Mouse (Mus musculus) midbrain, embryonic 11.5 days (tissue): ENCODE measurements around the gene Trim2. TPM values are rescaled to one million over a fixed set of nuclear protein-coding genes. Genes with fewer than 3 reads are reported as not detected.

Experiments
- ATAC-seq: fragments of 200-750 bp; cut with Nextera tagmentation; 2 replicates; pipeline ENCODE4 v1.8.0; 2017; ENCODE audit warnings: moderate TSS enrichment, moderate library complexity; ENCODE audit not compliant: low FRiP score
- DNase-seq: peaks from one replicate; pipeline ENCODE4 v3.0.0; 2015; ENCODE audit warnings: low spot score; ENCODE audit errors: missing footprints
- H3K27ac ChIP-seq: fragments of 300-500 bp; sonication (generic); 2 replicates; pipeline ENCODE4 v1.5.1; 2014; ENCODE audit warnings: low read depth, low read length
- H3K27me3 ChIP-seq: fragments of 300-500 bp; sonication (generic); 2 replicates; pipeline ENCODE4 v1.6.1; 2014; ENCODE audit warnings: mild to moderate bottlenecking, low read length, moderate library complexity, mixed read lengths; ENCODE audit not compliant: control insufficient read depth, insufficient read depth
- H3K36me3 ChIP-seq: fragments of 300-500 bp; sonication (generic); 2 replicates; pipeline ENCODE4 v1.6.1; 2014; ENCODE audit warnings: mild to moderate bottlenecking, low read length, moderate library complexity, mixed read lengths; ENCODE audit not compliant: control insufficient read depth, insufficient read depth
- H3K4me1 ChIP-seq: fragments of 300-500 bp; sonication (generic); 2 replicates; pipeline ENCODE4 v1.6.1; 2014; ENCODE audit warnings: low read length; ENCODE audit not compliant: control insufficient read depth, insufficient read depth
- H3K4me2 ChIP-seq: fragments of 300-500 bp; sonication (generic); 2 replicates; pipeline ENCODE4 v1.6.1; 2014; ENCODE audit warnings: mild to moderate bottlenecking, moderate library complexity
- H3K4me3 ChIP-seq: fragments of 300-500 bp; sonication (generic); 2 replicates; pipeline ENCODE4 v1.5.1; 2014; ENCODE audit warnings: low read depth, low read length
- H3K9ac ChIP-seq: fragments of 300-500 bp; sonication (generic); 2 replicates; pipeline ENCODE4 v1.6.1; 2014; ENCODE audit warnings: low read length
- H3K9me3 ChIP-seq: fragments of 300-500 bp; sonication (generic); 2 replicates; pipeline ENCODE4 v1.6.1; 2016; ENCODE audit warnings: low read length; ENCODE audit not compliant: control insufficient read depth
- WGBS: fragments of 180-500 bp; shearing (Covaris S2); extraction: QIAGEN DNeasy Blood & Tissue Kit; methylation state at CpG from one replicate; pipeline ENCODE4 v1.1.7; 2014; 5-methylcytosine and 5-hydroxymethylcytosine counted together
- polyA plus RNA-seq: library from polyadenylated mRNA; unstranded; fragments of >200 nt; fragmentation: Nextera tagmentation; extraction: Ambion mirVana; gene quantifications from 2 replicates; pipeline ENCODE4 v1.2.1, GENCODE M21; 2014

Trim2 gene
- polyA plus RNA-seq, 1 experiment from 2014 or later = 128 TPM

DNA sequence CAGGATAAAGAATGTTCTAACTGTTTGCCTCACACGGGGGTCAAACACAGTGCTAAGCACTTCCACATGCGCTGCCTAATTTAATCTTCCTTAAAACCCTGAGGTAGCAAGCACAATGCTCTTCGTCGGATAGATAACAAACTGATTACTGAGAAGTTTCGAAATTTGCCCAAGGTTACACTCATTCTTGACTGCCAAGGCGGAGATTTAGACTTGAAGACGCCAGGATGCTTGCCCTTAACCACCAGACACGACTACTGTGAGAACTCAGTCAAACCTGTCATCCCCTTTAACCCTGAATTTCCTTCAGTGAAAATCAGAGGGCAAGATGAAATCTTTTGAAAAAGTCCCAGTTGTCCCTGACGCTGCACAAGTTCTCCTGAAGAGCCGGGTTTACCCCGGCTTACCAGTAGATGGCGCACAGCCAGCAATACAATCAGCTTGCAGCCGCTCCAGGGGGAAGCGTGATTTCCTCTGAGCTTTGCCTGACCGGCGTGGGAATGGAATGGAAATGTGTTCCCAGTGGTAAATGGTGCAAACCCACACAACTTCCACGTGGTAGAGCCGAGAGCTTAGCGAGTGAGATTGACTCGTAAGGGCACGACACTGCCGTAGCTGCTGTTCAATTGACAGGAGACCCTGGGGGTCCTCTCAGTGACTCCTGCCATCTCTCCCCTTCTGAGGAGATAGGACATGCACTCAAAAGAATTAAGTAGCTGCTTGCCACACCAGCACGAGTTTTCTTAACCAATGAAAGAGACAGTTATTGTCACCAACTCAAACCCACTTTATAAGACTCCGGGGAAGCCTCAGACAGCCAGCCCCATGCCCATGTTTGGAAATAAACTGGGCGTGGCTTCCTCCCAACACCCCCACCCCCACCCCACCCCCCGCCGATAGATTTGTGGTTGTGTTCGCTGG lies 38.3 kb upstream of the Trim2 start:
- DNase-seq (peak; percentile 98), ATAC-seq (peak; percentile 58)
- Histone ChIP-seq H3K27ac (no peak overlapping the region), H3K27me3 (0 out of 2 replicates have a peak, but pooled peaks cover 3% of the 10 kb centered on the region), H3K4me3 (peak overlapping the region; percentile 32), H3K9me3 (no peaks in the 10 kb centered on the region), H3K9ac (peak overlapping the region; percentile 42; the same call in 1 of the 2 replicates), H3K4me1 (peaks cover 13% of the 10 kb centered on the region), H3K36me3 (no peaks in the 10 kb centered on the region), H3K4me2 (peak overlapping the region; percentile 56)
- WGBS = 13% methylated on average over 28 of the region's 28 CpGs

DNA sequence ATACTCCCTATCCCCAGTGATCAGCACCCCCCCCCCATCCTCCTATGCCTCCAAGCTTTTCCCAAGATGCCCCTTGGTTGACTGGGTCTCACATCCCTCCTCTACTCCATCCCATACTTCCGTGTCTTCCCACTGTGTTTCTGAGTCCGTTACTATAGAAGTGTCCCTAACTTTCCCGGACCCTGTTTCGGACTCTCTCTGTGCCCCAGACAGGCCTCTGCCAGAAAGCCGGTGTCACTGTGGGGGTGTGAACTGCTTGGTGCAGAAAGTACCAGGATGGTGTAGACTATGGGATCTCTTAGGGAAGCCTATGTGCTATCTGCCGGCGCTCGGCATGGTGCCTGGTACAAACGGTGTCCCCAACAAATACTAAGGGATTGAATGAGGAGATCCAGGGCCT lies 36.4 kb upstream of the Trim2 start:
- no peak overlapping the region for H3K27ac ChIP-seq
- 0 out of 2 replicates have a peak, but pooled peaks cover 3% of the 10 kb centered on the region for H3K27me3 ChIP-seq
- ATAC-seq (no peak), DNase-seq (peak; percentile 54)
- no peak overlapping the region for H3K4me2 ChIP-seq
- H3K36me3 ChIP-seq = no peaks in the 10 kb centered on the region
- no peak overlapping the region for H3K9ac ChIP-seq
- no peak overlapping the region for H3K4me3 ChIP-seq
- 90% methylated on average over 9 of the region's 9 CpGs for WGBS
- H3K4me1 ChIP-seq = peaks cover 13% of the 10 kb centered on the region
- H3K9me3 ChIP-seq = no peaks in the 10 kb centered on the region

DNA sequence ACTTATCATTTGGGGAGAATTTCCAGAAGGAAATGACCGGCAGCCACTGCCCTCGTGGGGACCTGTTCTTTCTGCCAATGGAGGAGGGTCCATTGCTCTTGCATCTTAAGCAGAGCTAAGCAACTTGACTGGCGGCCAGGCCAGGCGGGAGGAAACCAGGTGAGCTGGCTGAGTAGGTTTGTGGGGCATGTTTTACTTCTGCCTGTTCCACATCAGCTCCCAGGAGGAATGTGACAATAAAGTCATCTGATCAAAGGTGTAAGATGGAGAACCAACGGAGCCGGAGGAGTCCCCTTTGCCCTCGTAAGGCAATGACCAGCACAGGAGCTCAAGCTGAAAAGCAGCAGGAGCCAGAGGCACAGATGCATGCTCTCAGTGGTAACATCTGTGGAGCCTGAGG lies 35.1 kb upstream of the Trim2 start:
- ATAC-seq (no peak), DNase-seq (peak; percentile 75)
- Histone ChIP-seq H3K4me2 (no peak overlapping the region), H3K27ac (no peak overlapping the region), H3K36me3 (no peaks in the 10 kb centered on the region), H3K9ac (no peak overlapping the region), H3K27me3 (0 out of 2 replicates have a peak, but pooled peaks cover 3% of the 10 kb centered on the region), H3K4me1 (peaks cover 13% of the 10 kb centered on the region), H3K9me3 (no peaks in the 10 kb centered on the region), H3K4me3 (no peak overlapping the region)
- 69% methylated on average over 7 of the region's 7 CpGs for WGBS

DNA sequence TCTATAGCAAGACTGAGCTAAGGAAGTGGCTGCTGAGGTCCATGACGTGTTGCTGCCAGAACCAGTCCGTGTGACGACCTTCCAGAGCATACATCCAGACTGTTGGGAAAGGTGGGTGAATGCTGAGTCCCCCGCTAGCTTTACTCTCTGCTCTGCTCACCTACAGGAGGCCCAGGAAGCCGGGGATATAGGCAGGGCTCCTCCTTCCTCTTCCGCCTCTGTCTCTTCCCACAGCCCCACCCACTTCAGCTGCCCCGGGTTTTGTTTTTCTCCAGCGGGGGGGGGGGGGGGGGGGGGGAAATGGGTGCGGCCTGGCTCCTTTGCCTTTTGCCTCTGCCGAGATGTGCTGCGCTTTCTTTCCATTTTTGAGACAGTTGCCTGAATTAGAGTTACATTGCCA lies 30.9 kb upstream of the Trim2 start:
- no peak overlapping the region for H3K9ac ChIP-seq
- H3K27me3 ChIP-seq = peaks cover 7% of the 10 kb centered on the region; the same call in 1 of the 2 replicates
- H3K36me3 ChIP-seq = no peaks in the 10 kb centered on the region
- H3K4me2 ChIP-seq = no peak overlapping the region
- ATAC-seq (no peak), DNase-seq (no peak)
- H3K4me3 ChIP-seq = no peak overlapping the region
- H3K4me1 ChIP-seq = peaks cover 9% of the 10 kb centered on the region; the same call in 1 of the 2 replicates
- 44% methylated on average over 11 of the region's 11 CpGs for WGBS
- H3K27ac ChIP-seq = no peak overlapping the region
- H3K9me3 ChIP-seq = no peaks in the 10 kb centered on the region

DNA sequence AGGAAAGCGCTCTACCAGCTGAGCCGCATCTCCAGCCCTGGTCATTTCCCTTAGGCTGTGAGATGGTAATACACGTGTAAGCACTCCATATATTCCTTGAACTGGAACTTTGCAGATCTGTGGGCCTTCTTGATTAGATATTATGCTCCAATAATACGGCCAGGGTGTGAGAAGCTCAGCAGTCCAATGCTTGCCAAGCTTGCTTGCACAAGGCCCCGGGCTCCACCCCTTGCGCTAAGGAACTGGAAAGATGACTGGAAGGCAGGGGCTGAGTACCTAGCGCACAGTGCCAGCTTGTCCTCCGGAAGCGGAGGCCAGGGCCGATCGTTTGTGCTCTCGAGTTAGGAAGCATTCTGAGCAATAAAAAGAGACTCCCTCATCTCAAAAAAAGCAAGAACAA lies 29.7 kb upstream of the Trim2 start:
- Histone ChIP-seq H3K9me3 (no peaks in the 10 kb centered on the region), H3K36me3 (no peaks in the 10 kb centered on the region), H3K4me3 (no peak overlapping the region), H3K4me2 (no peak overlapping the region), H3K4me1 (peaks cover 6% of the 10 kb centered on the region; the same call in 1 of the 2 replicates), H3K27me3 (peaks cover 7% of the 10 kb centered on the region; the same call in 1 of the 2 replicates), H3K27ac (no peak overlapping the region), H3K9ac (no peak overlapping the region)
- 94% methylated on average over 12 of the region's 12 CpGs for WGBS
- ATAC-seq (no peak), DNase-seq (peak; percentile 81)

DNA sequence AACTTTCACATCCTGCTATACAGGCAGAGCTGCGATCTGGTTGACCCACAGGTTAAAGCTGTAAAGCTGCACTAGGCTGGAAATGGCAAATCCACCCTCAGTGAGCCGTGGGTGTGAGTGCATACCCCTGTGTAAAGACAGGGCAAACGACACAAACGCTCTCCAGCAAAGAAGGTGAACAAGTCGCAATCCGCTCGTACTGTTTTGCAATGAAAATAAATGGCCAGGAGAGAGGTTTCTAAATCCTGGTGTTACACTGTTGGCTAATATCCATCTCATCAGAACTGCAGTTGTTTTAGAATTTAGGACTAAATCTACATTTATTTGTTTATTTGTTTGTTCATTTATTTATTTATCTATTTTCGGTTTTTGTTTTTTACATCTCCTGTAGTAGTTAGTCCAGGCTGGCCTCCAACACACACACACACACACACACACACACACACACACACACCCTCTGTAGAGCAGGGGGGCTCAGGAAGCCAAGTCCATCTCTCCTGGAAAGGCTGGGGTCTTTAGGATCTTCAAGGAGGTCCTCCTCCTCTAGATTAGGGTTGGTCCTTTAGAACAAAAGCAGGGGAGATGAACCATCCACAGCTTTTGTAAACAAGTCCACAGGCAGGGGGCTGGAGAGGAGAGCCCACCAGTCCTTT lies 28.9 kb upstream of the Trim2 start:
- ATAC-seq = 0 out of 2 replicates have a peak, but pooled peaks have one; percentile 26

DNA sequence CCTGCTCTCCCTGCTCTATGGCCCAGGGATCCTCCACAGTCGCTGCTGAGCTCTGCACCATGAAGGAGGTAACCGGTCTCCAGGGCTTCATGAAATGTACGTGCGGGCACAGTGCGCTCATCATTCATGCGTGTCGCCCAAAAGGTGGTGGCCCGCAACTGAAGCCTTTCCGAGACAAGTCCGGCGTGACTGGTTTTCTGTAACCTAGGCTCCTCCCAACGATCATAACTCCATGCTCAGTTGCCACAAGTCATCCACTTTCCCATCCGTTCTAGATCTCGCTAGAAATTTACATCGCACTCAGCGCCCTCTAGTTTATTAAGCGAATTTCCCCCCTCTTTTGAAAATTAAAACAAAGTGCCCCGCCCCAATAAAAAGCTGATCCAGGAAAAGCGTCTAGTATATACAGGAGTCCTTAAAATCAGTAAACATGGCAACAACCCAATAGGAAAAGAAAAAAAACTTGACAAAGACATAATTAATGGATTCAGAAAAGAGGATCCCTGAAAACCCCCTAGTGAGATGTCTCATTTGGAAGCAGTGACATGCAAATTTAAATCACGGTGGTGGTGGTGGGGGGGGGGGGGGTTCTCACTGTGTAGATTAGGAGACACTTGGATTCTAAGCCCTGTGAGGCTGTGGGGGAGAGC lies 28.2 kb upstream of the Trim2 start:
- peaks cover 7% of the 10 kb centered on the region; the same call in 1 of the 2 replicates for H3K27me3 ChIP-seq
- no peak for ATAC-seq
- DNase-seq = peak; percentile 91
- H3K9ac ChIP-seq = peak overlapping the region; percentile 12; the same call in 1 of the 2 replicates
- WGBS = 7% methylated on average over 20 of the region's 20 CpGs
- H3K4me1 ChIP-seq = peaks cover 6% of the 10 kb centered on the region; the same call in 1 of the 2 replicates
- H3K27ac ChIP-seq = no peak overlapping the region
- H3K4me2 ChIP-seq = peak overlapping the region; percentile 29
- H3K9me3 ChIP-seq = no peaks in the 10 kb centered on the region
- H3K4me3 ChIP-seq = peak overlapping the region; percentile 1; the same call in 1 of the 2 replicates
- no peaks in the 10 kb centered on the region for H3K36me3 ChIP-seq

More for the DNA sequence above, 28.9 kb upstream of the Trim2 start:
- H3K9ac ChIP-seq = peak overlapping the region; percentile 12; the same call in 1 of the 2 replicates
- peaks cover 6% of the 10 kb centered on the region; the same call in 1 of the 2 replicates for H3K4me1 ChIP-seq
- no peak overlapping the region for H3K27ac ChIP-seq
- H3K4me3 ChIP-seq = no peak overlapping the region
- peaks cover 7% of the 10 kb centered on the region; the same call in 1 of the 2 replicates for H3K27me3 ChIP-seq
- no peak overlapping the region for H3K4me2 ChIP-seq
- no peaks in the 10 kb centered on the region for H3K9me3 ChIP-seq
- H3K36me3 ChIP-seq = no peaks in the 10 kb centered on the region
- WGBS = 36% methylated on average over 8 of the region's 8 CpGs
- DNase-seq = peak; percentile 85

DNA sequence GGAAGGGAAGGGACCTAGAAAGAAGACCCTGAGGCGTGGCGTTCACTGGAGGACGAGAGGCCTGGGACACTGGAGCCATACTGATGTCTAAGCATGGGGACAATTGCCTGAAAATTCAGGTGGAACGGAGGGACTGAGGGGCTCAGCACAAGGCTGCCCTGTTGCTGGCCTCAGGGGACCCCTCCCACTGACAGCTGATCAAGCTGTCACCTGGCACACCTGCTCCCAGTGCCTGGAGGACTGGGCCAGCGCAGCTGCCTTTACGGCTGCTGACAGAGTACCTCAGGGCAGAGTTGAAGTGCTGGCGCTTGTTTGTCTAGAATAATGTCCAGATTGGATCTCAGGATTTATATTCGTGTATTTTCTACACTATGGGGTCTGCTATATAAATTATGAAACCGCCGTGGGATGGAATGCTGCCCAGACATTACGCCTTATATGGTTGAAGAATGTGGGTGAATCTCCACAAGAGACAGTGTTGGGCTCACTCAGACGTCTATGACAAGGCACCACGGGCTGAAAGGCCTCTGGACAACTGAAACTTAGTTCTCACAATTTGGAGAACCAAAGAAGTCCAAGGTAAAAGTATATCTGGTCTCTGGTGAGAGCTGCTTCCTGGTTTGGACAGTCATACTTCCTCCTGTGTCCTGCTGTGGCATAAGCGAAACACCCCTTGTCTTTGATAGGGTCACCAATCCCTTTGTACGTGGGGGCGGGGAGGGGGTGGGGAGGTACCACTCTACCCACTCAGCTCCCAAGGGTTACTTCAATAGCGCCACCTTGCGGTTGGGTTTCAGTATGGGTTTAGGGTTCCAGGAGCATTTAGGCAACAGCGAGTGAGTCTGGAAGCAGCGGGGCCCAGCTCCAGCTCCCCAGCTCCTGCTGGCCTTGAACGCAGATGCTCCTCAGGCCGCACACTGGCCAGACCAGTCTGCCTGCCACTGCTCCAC lies 27.0 kb upstream of the Trim2 start:
- Histone ChIP-seq H3K4me1 (peaks cover 6% of the 10 kb centered on the region; the same call in 1 of the 2 replicates), H3K4me2 (no peak overlapping the region), H3K4me3 (no peak overlapping the region), H3K27me3 (peaks cover 7% of the 10 kb centered on the region; the same call in 1 of the 2 replicates), H3K36me3 (no peaks in the 10 kb centered on the region), H3K27ac (no peak overlapping the region), H3K9me3 (no peaks in the 10 kb centered on the region), H3K9ac (no peak overlapping the region)
- ATAC-seq = peak; percentile 38; the same call in 1 of the 2 replicates
- WGBS = 50% methylated on average over 22 of the region's 22 CpGs
- DNase-seq = peak; percentile 93
